Mouse (Mus musculus): ENCODE data around the gene Icam5. TPM values are rescaled to one million over a fixed set of nuclear protein-coding genes. Genes with fewer than 3 reads are reported as not detected.

Icam5 gene
- total RNA-seq, 2 experiments from 2014 or later: not detected

DNA sequence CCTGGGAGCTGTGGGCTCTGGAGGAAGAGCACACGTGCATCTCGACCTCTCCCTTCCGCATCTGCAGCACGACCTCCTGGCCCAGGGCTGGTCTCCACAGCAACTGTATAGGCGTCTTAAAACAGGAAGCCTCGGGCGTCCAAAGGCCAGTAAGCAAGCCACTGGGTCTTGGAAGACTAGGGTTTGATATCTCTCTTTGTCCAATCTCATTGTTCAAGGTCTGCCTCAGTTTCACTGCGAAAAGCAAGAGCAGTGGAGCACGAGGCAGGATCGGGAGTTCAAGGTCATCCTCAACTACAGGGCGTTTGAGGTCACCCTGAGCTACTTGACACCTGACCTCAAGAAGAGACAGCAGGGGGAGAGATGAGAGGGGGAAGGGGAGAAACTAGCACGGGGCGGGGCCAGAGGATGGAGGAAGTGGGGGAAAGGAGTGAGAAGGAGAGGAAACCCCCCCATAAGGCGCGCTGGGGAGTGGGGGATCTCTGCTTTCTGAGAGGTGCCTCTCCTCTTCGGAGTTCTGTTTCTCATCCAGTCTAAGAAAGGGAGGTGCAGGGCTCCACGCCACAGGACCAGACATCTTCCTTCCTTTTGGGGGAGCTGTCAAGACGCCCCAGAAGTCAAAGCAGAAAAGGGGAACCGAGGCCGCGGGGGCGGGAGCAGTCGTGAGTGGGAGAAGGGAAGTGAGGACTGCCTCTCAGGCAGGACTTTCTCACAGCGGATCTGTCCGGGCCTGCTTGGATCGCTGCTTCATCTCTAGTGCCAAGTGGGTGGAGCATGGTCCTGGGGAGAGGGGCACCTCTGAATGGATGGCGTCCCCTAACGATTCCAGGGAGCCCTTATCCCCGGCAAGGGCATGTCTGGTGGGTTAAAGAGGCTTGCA lies 16.9 kb upstream of the Icam5 start:
- DNase-seq: peak; percentile 84 to 89

DNA sequence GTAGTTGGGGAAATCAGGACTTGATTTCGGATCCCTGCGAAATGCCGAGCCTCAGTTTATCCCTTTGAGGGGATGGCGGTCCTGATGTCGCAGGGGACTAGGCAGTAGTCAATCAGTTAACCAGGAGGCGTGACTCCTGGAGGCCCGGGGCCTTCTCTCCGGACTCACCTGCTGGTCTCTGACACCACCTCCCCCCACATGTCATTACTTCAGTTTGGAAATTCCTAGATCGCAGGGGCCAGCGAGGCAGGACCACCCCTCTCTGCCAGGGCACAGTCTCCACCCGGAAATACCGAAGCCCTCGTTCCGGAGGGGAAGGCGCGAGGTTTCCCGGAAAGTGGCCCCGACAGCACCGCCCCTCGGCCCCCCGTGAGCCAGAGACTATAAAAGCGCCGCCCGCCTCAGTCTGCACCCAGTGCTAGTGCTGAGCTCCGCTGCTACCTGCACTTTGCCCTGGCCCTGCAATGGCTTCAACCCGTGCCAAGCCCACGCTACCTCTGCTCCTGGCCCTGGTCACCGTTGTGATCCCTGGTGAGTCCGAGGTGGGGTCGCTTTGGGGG lies 16.2 kb upstream of the Icam5 start, which contains the start of gene Icam1:
Gene Icam1, plus strand, starts transcription at position 415 of the 560 bp plus-strand sequence.
- DNase-seq: peak; percentile 84 to 86

DNA sequence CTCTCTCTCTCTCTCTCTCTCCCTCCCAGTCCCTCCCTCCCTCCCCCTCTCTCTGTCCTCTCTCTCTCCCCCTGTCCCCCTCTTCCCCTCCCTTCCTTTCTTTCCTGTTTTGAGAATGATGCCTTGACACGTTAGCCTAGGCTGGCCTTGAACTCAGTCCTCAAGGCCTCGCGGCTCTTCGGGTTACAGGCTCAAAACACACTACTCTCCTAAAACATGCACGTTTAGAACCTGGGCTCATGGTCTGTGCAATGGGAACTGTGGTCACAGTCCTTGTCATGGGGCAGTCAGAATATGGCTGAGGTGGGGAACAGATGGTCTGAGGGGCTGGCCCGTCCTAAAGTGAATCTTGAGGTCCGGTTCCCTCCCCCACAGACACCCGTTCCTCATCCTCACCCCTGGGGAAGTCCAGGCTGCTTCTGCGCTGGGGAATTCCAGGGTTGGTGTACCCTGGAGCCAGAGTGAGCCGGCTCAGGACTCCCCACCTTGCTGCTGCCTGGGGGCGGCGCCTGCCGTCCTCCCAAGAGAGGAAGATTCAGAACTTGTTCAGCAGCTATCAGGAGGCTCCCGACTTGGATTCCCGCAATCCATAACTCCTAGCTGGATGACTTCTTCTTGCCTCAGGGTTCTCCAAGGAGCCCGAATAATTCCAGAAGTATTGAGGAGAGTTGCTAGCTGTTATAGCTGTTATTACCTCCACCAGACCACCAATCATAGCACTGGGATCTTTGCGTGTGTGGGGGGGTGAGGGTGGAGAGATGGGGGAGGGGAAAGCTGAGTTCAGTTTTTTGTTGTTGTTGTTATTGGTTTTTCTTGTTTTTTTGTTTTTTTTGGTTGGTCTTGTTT lies 15.3 kb upstream of the Icam5 start:
- DNase-seq: peak; percentile 45 to 56

DNA sequence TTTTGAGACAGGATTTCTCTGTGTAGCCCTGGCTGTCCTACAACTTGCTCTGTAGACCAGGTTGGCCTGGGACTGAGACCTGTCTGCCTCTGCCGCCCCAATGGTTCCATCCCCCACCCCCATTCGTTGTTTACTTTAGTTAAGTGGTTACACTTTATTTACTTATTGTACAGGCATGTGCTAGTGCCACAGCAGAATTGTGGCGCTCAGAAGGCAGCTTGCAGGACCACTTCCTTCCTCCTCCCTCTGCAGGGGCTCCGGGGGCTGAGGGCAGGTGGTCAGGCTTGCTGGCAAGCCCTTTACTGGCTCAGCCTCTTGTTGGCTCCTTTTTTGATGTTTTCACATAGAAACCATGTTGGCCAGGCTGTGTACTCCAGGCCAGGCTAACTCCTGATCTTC lies 14.7 kb upstream of the Icam5 start:
- DNase-seq: no peak

DNA sequence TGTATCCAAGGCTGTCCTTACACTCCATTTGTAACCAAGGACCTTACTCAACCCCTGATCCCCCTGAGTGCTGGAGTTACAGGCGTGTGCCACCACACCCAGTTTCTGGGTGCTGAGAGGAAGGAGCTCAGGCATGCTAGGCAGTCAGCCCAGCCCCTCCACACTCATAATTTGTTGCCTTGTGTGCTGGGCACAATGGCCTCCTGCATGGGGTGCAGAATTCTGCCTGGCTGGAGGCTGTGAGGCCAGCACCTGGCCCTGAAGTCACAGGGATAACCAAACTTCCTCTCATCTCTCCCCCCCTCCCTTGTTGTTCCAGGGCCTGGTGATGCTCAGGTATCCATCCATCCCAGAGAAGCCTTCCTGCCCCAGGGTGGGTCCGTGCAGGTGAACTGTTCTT lies 13.3 kb upstream of the Icam5 start:
- DNase-seq: no peak

DNA sequence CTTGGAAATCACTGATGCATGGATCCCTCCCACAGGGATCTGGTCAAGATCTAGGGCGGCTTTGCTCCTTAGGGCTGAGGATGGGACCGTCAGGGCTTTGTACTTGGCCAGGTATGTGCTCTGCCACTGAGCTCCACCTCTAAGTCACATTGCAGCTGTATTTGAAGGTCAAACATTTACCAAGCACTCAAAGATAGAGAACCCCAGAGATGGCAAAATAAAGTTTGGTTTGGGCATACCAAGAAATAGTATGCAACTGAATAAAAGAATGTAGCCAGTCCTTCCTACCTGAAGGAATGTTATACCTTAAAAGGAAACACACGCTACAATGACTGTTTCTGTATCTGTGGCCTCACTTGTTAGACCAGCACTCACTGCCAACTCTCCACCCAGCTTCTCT lies 10.5 kb upstream of the Icam5 start:
- no peak for DNase-seq

DNA sequence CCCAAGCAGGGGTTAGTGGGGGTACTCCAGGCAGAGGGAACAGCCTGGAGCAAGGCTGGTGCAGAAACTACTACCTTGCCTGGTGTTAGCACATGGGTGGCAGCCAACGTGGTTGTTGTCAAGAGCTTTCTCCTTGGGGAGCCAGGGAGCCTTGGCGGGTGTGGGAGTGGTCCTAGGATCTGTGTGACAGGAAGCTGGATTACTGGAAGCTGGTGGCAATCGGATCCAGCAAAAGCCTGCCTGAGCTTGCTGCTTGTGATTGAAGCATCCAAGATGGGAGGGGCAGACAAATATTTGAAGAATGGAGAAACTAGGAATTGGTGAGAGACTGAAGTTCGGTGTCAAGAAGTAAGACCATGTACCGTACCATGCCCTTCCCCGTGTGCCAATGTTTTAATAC lies 9.6 kb upstream of the Icam5 start:
- DNase-seq: no peak

DNA sequence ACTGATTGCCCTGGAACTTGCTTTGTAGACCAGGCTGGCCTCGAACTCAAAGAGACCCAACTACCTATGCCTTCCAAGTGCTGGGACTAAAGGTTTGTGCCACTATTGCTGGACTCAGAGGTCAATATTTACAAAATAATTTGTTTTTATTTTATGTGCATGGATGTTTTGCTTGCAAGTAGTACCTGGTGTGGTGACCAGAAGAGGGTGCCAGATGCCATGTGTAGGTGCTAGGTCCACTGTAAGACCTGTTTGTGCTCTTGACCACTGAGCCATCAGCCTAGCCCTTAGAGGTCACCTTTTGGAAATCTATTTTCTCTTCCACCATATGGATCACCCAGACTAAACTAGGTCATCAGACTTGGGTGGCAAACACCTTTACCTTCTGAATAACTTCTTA lies 9.1 kb upstream of the Icam5 start:
- DNase-seq: no peak

DNA sequence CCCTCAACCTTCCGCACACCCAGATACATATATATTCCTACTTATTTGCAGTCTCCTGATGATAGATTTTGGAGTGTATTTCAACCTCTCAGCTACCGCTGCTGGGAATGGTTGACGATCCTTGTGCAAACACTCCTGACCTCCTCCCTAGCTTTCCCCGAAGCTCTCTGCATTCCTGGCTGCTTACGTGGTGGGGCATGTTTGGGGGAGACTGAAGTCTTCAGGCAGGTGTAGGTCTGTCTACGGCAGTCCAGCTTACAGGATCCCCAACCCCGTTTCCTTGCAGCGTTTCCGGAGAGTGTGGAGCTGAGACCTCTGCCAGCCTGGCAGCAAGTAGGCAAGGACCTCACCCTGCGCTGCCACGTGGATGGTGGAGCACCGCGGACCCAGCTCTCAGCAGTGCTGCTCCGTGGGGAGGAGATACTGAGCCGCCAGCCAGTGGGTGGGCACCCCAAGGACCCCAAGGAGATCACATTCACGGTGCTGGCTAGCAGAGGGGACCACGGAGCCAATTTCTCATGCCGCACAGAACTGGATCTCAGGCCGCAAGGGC lies 6.5 kb upstream of the Icam5 start:
- DNase-seq: no peak

DNA sequence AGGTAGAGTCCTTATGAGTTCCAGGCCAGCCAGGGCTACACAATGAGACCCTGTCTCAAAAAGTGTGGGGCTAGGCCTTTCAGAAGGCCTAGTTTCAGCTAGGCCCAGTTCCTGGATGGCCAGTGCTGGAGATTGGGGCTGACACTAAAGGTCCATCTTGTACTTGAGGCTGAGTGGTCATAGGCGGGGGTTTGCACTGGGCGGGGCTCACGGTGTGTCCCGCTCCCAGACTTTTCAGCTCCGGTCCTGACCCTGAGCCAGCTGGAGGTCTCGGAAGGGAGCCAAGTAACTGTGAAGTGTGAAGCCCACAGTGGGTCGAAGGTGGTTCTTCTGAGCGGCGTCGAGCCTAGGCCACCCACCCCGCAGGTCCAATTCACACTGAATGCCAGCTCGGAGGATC lies 5.0 kb upstream of the Icam5 start:
- DNase-seq: no peak

DNA sequence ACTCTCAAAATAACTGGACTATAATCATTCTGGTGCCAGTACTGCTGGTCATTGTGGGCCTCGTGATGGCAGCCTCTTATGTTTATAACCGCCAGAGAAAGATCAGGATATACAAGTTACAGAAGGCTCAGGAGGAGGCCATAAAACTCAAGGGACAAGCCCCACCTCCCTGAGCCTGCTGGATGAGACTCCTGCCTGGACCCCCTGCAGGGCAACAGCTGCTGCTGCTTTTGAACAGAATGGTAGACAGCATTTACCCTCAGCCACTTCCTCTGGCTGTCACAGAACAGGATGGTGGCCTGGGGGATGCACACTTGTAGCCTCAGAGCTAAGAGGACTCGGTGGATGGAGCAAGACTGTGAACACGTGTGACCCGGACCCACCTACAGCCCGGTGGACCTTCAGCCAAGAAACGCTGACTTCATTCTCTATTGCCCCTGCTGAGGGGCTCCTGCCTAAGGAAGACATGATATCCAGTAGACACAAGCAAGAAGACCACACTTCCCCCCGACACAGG lies 4.0 kb upstream of the Icam5 start:
- no peak for DNase-seq

DNA sequence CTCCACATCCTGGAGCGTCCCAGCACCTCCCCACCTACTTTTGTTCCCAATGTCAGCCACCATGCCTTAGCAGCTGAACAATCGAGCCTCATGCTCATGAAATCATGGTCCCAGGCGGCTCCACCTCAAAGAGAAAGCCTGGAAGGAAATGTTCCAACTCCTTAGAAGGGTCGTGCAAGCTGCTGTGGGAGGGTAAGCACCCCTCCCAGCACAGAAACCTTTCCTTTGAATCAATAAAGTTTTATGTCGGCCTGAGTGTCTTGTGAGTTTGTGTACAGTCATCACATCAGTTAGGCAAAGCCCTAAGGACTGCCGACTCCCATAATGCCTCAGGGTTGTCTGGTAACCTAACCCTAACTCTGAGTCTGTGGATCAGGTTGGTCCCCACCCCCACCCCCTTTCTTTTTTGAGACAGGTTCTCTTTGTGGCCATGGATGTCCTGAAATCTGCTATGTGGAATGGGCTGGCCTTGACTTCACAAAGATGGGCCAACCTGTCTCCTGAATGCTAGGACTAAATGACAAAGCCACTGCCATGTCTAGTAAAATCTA lies 3.2 kb upstream of the Icam5 start:
- DNase-seq: no peak

DNA sequence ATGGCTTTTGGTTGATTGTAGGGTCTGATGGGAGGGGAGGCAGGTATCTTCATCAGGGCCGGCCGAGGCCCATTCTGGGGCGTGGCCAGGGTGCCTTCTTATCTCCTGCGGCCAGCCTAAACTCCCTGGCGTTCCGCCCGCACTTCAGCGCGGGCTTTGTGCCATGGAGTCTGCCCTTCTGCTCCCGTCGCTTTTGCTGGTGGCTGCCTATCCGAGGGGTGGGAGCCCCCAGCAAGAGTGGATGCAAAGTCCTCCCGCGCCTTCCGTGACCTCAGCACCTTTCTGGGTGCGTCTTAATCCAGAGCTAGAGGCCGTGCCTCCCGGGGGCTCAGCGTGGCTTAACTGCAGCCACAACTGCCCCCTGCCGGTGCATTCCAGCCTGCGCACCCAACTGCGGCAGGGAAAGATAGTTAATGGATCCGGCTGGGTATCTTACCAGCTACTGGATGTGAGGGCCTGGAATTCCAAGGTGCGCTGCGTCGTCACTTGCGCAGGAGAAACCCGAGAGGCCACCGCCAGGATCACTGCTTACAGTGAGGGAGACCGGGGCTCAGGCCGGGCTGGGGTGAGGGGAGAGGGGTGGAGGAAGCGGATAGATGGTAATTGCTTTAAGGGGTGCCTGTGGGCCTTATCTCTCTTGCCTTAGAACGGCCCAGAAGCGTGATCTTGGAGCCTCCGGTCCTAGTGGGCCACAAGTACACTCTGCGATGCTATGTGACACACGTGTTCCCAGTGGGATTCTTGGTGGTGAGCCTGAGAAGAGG lies 2.4 kb upstream of the Icam5 start, which contains the start of gene Icam4:
Gene Icam4, plus strand, starts transcription at position 83 of the 764 bp plus-strand sequence.
- DNase-seq: peak; percentile 86 to 91

DNA sequence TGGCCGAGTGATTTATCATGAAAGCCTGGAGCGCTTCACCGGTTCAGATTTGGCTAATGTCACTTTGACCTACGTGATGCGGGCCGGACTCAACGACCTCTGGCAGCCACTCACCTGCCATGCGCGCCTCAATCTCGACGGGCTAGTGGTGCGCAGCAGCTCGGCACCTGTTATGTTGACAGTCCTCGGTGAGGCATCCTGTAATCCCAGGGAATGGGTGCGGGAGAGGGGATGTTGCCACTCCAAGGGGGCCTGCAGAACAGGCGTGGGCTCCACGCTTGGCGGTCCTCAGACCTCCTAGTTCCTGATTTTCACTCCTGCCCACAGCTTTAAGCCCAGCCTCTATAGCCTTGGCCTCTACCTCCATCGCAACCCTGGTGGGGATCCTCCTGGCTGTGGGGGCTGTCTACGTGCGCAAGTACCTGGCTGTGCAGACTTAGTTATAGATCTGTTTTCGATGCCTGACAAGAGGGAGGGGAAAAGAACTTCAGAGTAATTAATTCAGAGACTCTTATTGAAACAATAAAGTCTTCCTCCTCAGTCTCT lies 1.7 kb upstream of the Icam5 start:
- DNase-seq: no peak

DNA sequence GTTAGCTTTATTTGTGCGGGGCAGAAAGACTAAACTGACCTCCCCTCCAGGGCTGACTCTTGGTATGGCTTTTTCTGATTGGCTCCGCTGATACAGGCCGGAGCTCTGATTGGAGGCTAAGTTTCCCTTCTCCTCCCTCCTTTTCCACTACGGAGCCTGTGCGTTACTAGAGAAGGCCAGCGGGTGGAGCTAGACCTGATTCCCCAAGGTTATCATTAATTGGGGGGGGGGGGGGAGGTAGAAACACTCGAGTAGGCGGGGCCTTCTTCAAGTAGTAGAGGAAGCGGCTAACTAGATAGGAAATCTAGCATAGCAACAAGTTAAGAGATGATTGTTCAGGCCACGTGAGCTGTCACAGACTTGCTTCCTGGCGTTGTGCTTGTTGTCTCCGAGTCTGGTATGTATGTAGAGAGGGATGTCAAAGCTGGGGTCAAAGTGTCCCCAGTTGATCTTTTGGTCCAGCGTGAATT lies 1.1 kb upstream of the Icam5 start:
- DNase-seq: peak; percentile 88 to 94

DNA sequence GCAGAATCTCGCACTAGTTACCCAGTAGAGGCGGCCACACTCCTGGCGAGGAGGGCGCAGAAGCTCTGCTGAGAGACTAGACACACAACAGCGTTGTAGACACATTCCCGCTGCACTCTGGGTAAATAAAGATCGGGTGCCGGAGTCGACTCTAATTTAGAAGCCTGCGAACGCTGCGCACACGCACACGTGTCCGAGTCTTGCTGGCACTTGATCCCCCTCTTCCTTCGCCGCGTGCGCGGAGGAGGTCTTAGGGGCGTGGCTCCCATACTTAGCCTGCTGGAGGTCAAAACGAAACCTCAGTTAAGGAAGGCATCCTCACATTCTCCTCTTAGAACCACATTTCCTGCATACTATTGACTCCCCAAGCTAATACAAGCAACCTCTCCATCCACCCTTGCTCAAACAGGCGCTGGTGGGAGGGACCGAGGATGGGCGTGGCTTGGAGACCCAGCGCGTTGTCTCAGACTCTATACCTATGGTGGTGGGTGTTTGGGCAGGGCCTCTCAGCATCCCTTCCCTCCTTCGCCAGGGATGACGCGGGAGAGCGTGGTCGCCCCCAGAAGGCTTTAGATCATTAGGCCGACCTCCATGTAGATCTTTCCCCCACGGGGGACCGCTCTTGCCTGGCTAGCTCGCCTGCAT lies 500 bp upstream of the Icam5 start:
- DNase-seq: peak; percentile 78 to 82

DNA sequence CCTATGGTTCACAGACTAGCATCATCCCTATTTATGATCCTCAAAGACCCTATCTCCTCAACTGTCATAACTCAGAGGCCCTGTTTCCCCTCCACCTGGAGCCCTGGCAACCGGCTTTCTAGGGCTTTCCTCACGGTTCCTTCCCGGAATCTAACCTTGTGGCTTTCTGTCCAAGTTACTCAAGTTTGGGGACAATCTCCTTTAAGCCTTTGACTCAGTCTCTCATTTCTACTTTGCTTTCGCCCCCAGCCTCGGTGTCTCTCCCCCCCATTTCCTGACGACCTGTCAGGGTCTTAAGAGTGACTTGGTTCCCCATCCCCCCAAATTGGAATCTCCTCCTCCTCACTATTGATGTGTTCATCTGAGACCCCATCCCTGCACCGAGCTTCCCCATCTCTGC lies 618 bp downstream of the Icam5 start:
- no peak for DNase-seq

DNA sequence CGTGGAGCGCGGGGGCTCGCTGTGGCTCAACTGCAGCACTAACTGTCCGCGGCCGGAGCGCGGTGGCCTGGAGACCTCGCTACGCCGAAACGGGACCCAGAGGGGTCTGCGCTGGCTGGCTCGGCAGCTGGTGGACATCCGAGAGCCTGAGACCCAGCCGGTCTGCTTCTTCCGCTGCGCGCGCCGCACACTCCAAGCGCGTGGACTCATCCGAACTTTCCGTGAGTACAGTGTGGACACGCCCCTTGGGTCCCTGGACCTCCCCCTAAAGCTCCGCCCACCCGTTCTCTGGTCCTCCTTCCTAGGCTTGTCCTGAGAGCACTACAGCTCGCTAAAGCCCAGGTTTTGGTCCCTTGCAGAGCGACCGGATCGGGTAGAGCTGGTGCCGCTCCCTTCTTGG lies 1.3 kb downstream of the Icam5 start:
- peak; percentile 91 to 92 for DNase-seq

DNA sequence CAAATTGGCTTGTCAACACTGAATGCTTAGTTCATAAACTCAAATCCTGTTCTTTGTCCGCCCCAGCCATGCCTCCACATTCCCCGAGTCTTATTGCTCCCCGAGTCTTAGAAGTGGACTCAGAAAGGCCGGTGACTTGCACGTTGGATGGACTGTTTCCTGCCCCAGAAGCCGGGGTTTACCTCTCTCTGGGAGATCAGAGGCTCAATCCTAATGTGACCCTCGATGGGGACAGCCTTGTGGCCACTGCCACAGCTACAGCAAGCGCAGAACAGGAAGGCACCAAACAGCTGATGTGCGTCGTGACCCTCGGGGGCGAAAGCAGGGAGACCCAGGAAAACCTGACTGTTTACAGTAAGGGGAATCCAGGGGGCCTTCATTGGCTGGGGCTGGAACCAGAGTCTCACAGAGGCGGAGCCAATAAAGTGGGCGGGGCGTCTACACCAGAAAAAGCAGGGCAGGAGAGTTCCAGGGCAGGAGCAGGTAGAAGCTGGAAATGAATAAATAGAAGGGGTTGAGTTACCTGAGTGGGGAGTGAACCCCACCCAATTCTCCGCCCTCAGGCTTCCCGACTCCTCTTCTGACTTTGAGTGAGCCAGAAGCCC lies 2.7 kb downstream of the Icam5 start:
- no peak for DNase-seq

DNA sequence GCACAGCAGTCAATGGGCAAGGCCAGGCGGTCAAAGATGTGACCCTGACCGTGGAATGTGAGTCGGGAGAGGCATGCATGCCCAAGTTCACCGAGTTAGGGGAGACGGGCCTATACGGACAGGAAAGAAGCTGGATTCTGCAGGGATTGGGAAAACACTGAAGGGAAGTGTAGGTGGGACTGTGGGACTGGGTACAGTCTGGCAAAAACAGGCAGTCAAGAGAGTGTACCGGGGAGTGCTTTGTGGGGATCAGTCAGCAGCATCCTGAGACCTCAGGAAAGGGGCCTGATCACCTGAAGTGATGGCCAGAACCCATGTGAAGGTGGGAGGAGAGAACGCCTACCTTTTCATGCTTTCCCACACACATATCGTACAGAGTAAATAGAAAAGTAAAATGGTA lies 3.7 kb downstream of the Icam5 start:
- DNase-seq: no peak
